Mouse (Mus musculus): Measurements from ENCODE around the gene Slc4a1ap. TPM values are rescaled to one million over a fixed set of nuclear protein-coding genes. Genes with fewer than 3 reads are reported as not detected.

Slc4a1ap gene
- polyA plus RNA-seq, 2 experiments = 8.3 to 10.5 TPM

GRCm38 (mm10) chr5:31576539-31576975 is 49.8 kb downstream of the Slc4a1ap start:
- no peak for DNase-seq (ENCODE audit: low read depth in 3 of 3, low spot score in 3 of 3)
- ATAC-seq (ENCODE audit: insufficient read depth) = no peak

GRCm38 (mm10) chr5:31581263-31581662 is 54.5 kb downstream of the Slc4a1ap start:
- Histone ChIP-seq H3K4me3 (ENCODE audit: insufficient read depth in 1 of 2, low read depth in 2 of 2, low read length in 2 of 2) (no peak overlapping the region), H3K36me3 (replicated peaks; ENCODE audit: control insufficient read depth, insufficient read depth, low read depth) (no peaks in the 10 kb centered on the region), H3K4me1 (replicated peaks; ENCODE audit: control insufficient read depth in 2 of 2, insufficient read depth in 2 of 2, low read length in 1 of 2) (no peaks in the 10 kb centered on the region), H3K9me3 (ENCODE audit: control insufficient read depth, low read length) (no peaks in the 10 kb centered on the region), H3K4me2 (ENCODE audit: low read depth) (no peak overlapping the region), H3K9ac (replicated peaks) (no peak overlapping the region), H3K27ac (no peak overlapping the region), H3K27me3 (ENCODE audit: control insufficient read depth, insufficient read depth, low read length) (no peaks in the 10 kb centered on the region)
- no peak for DNase-seq (ENCODE audit: low read depth in 3 of 3, low spot score in 3 of 3)
- TF ChIP-seq CTCF (IDR thresholded peaks at IDR 0.05; ENCODE audit: low read depth) = no peak
- 56% methylated on average over 6 of the region's 6 CpGs for WGBS (ENCODE audit: insufficient replicate concordance)
- no peak for ATAC-seq (ENCODE audit: insufficient read depth)

More at GRCm38 (mm10) chr5:31576539-31576975, 49.8 kb downstream of the Slc4a1ap start:
- Histone ChIP-seq H3K9me3 (ENCODE audit: control insufficient read depth, low read length) (no peaks in the 10 kb centered on the region), H3K4me3 (ENCODE audit: insufficient read depth in 1 of 2, low read depth in 2 of 2, low read length in 2 of 2) (no peak overlapping the region), H3K27ac (no peak overlapping the region), H3K4me1 (replicated peaks; ENCODE audit: control insufficient read depth in 2 of 2, insufficient read depth in 2 of 2, low read length in 1 of 2) (no peaks in the 10 kb centered on the region), H3K36me3 (replicated peaks; ENCODE audit: control insufficient read depth, insufficient read depth, low read depth) (no peaks in the 10 kb centered on the region), H3K4me2 (ENCODE audit: low read depth) (no peak overlapping the region), H3K9ac (replicated peaks) (no peak overlapping the region), H3K27me3 (ENCODE audit: control insufficient read depth, insufficient read depth, low read length) (no peaks in the 10 kb centered on the region)
- TF ChIP-seq EP300 (IDR thresholded peaks at IDR 0.05; ENCODE audit: low read depth) = no peak
- no peak for TF ChIP-seq CTCF (IDR thresholded peaks at IDR 0.05; ENCODE audit: low read depth)
- WGBS (ENCODE audit: insufficient replicate concordance) = 65% methylated on average over 7 of the region's 7 CpGs

- Histone ChIP-seq H3K27me3 (ENCODE audit: control insufficient read depth, insufficient read depth, low read length) (no peaks in the 10 kb centered on the region), H3K27ac (no peak overlapping the region), H3K4me2 (ENCODE audit: low read depth) (no peak overlapping the region), H3K9me3 (ENCODE audit: control insufficient read depth, low read length) (no peaks in the 10 kb centered on the region), H3K36me3 (replicated peaks; ENCODE audit: control insufficient read depth, insufficient read depth, low read depth) (no peaks in the 10 kb centered on the region), H3K4me1 (replicated peaks; ENCODE audit: control insufficient read depth in 2 of 2, insufficient read depth in 2 of 2, low read length in 1 of 2) (no peaks in the 10 kb centered on the region), H3K9ac (replicated peaks) (no peak overlapping the region), H3K4me3 (ENCODE audit: insufficient read depth in 1 of 2, low read depth in 2 of 2, low read length in 2 of 2) (no peak overlapping the region)
- ATAC-seq (ENCODE audit: insufficient read depth) (no peak), DNase-seq (ENCODE audit: low read depth in 3 of 3, low spot score in 3 of 3) (no peak)
- 30% methylated on average over 3 of the region's 3 CpGs for WGBS (ENCODE audit: insufficient replicate concordance)
- TF ChIP-seq CTCF (IDR thresholded peaks at IDR 0.05; ENCODE audit: low read depth) (no peak), EP300 (IDR thresholded peaks at IDR 0.05; ENCODE audit: low read depth) (no peak)
Observed at GRCm38 (mm10) chr5:31581932-31582331, 55.1 kb downstream of the Slc4a1ap start.

- 70% methylated on average over 2 of the region's 2 CpGs for WGBS (ENCODE audit: insufficient replicate concordance)
- TF ChIP-seq EP300 (IDR thresholded peaks at IDR 0.05; ENCODE audit: low read depth) = no peak
- TF ChIP-seq CTCF (IDR thresholded peaks at IDR 0.05; ENCODE audit: low read depth) = no peak
- no peak overlapping the region for H3K27ac ChIP-seq
- ATAC-seq (ENCODE audit: insufficient read depth) = no peak
- H3K4me3 ChIP-seq (ENCODE audit: insufficient read depth in 1 of 2, low read depth in 2 of 2, low read length in 2 of 2) = no peak overlapping the region
- no peaks in the 10 kb centered on the region for H3K27me3 ChIP-seq (ENCODE audit: control insufficient read depth, insufficient read depth, low read length)
- H3K4me2 ChIP-seq (ENCODE audit: low read depth) = no peak overlapping the region
- H3K36me3 ChIP-seq (replicated peaks; ENCODE audit: control insufficient read depth, insufficient read depth, low read depth) = no peaks in the 10 kb centered on the region
- no peak overlapping the region for H3K9ac ChIP-seq (replicated peaks)
- no peaks in the 10 kb centered on the region for H3K9me3 ChIP-seq (ENCODE audit: control insufficient read depth, low read length)
- no peak for DNase-seq (ENCODE audit: low read depth in 3 of 3, low spot score in 3 of 3)
- no peaks in the 10 kb centered on the region for H3K4me1 ChIP-seq (replicated peaks; ENCODE audit: control insufficient read depth in 2 of 2, insufficient read depth in 2 of 2, low read length in 1 of 2)
Observed at GRCm38 (mm10) chr5:31583261-31583660, 56.5 kb downstream of the Slc4a1ap start.

- Histone ChIP-seq H3K27ac (no peak overlapping the region), H3K9me3 (ENCODE audit: control insufficient read depth, low read length) (no peaks in the 10 kb centered on the region; the same call in 1 of the 2 replicates), H3K9ac (replicated peaks) (no peak overlapping the region), H3K4me2 (ENCODE audit: low read depth) (no peak overlapping the region), H3K4me1 (replicated peaks; ENCODE audit: control insufficient read depth in 2 of 2, insufficient read depth in 2 of 2, low read length in 1 of 2) (no peaks in the 10 kb centered on the region), H3K4me3 (ENCODE audit: insufficient read depth in 1 of 2, low read depth in 2 of 2, low read length in 2 of 2) (no peak overlapping the region), H3K27me3 (ENCODE audit: control insufficient read depth, insufficient read depth, low read length) (no peaks in the 10 kb centered on the region), H3K36me3 (replicated peaks; ENCODE audit: control insufficient read depth, insufficient read depth, low read depth) (no peaks in the 10 kb centered on the region)
- 70% methylated on average over 4 of the region's 4 CpGs for WGBS (ENCODE audit: insufficient replicate concordance)
- no peak for ATAC-seq (ENCODE audit: insufficient read depth)
- no peak for TF ChIP-seq EP300 (IDR thresholded peaks at IDR 0.05; ENCODE audit: low read depth)
- TF ChIP-seq CTCF (IDR thresholded peaks at IDR 0.05; ENCODE audit: low read depth) = no peak
- no peak for DNase-seq (ENCODE audit: low read depth in 3 of 3, low spot score in 3 of 3)
Observed at GRCm38 (mm10) chr5:31585526-31585925, 58.7 kb downstream of the Slc4a1ap start.

All from liver, embryonic 14.5 days (tissue).